Mouse (Mus musculus) layer of hippocampus, adult 8-10 months (tissue): Measurements from ENCODE around the gene Cdh18. TPM values are rescaled to one million over a fixed set of nuclear protein-coding genes. Genes with fewer than 3 reads are reported as not detected.
"Not testable (repeated sequence)": the region's sequence is repeated elsewhere in the genome, so short reads cannot be mapped to it uniquely, and the experiment has no call there.

Experiments used
- DNase-seq, 2 experiments: peaks; one replicate each; pipeline ENCODE4 v3.0.0; 2022; ENCODE audit warnings: low spot score in 2 of 2
- total RNA-seq, 4 experiments: library from RNA; stranded (reverse); gene quantifications; 2 replicates each; pipeline ENCODE4 v1.2.4; 2022

The Cdh18 gene
- total RNA-seq, 4 experiments from 2014 or later: 12.5 to 14.4 (median 13.5) TPM

- no peak for DNase-seq
Observed at GRCm38 (mm10) chr15:23164869-23165268, 616.0 kb downstream of the Cdh18 start.

DNA sequence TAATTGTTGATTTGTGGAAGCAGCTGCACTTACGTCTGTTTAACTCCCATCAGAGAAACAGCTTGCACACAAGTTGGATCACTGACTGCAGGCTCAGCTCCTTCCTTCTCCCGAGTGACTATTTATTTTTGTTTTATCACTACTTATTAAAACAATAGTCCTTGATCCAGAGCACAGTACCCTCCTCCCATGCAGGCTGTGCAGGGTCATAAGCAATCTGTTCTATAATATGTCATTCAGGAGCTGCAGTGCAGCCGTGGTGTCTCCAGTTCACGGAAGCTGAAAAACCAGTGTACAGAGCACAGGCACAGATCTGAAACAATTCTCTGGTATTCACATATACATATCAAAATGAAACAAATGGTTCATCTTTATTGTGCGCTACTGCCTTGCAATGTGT, 625.8 kb downstream of the Cdh18 start:
- DNase-seq: no peak

GRCm38 (mm10) chr15:23212068-23212467, 663.2 kb downstream of the Cdh18 start:
- DNase-seq: no peak

- no peak for DNase-seq
Observed at GRCm38 (mm10) chr15:23230616-23231015, 681.8 kb downstream of the Cdh18 start.

- no peak for DNase-seq
Observed at GRCm38 (mm10) chr15:23257751-23258440, 709.1 kb downstream of the Cdh18 start.

DNA sequence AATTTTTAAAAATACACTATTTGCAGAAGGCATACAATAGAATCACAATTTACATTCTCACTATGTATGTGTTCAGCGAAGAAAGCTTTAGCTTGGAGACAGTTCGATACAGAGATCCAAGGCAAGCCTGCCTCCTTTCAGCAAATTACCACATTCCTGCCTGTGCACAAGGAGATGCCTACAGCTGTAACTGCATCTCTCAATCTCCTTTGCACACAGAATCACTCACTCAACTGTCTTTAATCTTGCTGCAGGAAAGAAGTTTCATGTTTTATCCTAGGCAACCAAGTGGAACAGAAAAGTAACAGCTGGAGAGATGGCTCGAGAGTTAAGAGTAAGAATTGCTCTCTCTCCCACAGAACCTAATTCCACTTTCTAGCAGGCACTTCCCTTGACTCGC, 729.6 kb downstream of the Cdh18 start:
- no peak for DNase-seq

DNA sequence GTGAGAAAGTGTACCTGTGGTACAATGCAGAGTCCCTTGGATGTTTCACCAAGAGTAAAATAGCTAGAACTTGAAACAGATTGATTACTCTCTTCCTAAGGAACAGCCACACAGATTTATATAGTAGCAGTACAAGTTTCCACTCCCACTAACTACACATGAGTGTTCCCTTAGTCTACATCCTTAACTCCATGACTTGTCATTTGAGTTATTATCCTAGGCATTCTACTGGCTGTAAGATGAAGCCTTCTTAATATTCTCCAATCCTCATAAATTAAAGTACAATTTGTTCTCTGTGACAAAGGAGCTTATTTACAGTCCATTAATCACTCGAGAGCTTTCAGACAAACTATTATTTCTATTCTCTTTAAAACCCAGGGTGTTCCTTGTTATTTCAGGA, 756.2 kb downstream of the Cdh18 start:
- no peak for DNase-seq

DNA sequence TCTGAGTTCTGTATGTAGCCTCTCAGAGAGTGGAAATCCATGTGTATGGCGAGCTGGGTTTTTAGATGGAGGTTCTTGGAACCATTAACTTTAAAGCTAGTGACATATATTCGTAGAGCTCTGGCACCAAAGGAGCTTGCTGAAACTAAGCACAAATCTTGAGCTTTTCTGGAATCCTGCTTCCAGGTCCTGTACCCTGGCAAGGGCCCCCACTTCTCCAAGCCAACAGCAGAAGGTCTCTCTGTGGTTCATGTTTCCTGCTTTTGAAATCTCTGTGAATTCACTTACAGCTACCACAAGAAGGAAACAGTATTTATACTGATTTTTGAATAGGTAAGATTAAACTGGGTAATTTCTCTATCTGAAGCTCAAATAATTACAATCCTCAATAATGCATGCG, 767.9 kb downstream of the Cdh18 start:
- DNase-seq: no peak

- DNase-seq: no peak
Observed at GRCm38 (mm10) chr15:23317409-23317808, 768.6 kb downstream of the Cdh18 start.

GRCm38 (mm10) chr15:23340338-23340737, 791.5 kb downstream of the Cdh18 start:
- not testable (repeated sequence) for DNase-seq

DNA sequence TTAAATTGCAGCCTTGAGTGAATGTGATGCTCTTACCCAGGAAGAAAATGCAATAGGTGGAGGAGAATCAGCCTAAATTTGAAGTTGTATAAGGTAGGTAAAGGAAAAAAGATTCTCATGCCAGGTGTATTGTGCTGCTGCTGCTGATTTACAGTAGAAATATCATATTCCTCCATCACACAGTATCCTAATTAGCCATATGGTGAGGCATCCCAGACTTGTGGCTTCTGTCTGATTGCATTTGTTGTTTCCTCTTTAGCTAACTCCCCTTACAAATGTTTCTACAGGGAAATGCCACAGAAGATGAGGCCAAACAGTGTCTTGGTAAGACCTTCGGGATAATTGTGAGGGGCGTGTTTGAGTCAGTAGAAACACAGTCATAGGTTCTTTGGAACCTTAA, 802.3 kb downstream of the Cdh18 start:
- DNase-seq: no peak

GRCm38 (mm10) chr15:23366325-23366724, 817.5 kb downstream of the Cdh18 start:
- no peak for DNase-seq

GRCm38 (mm10) chr15:23367712-23368111, 818.9 kb downstream of the Cdh18 start:
- no peak for DNase-seq

GRCm38 (mm10) chr15:23378016-23378750, 829.4 kb downstream of the Cdh18 start:
- no peak for DNase-seq

DNA sequence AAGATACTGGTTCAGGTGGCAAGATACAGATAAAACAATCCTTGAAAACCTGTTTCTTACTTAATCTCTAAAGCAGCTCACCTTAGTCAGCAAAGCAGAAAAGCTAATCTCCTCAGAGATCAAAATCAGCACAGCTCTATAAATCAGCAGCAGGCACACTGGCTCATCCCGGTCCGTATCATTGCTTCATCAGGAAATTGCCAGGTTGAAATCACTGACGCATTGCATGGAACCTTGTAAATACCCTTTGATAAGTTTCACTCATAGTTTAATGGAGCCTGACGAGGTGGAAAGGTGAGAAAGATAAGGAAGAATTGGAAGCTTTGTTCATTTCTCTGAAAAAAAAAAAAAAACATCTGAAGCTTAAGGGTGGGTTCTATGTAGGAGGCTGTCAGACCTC, 837.0 kb downstream of the Cdh18 start:
- DNase-seq: no peak

GRCm38 (mm10) chr15:23396646-23397045, 847.8 kb downstream of the Cdh18 start:
- DNase-seq: peak in 1 of 2 experiments; percentile 34

DNA sequence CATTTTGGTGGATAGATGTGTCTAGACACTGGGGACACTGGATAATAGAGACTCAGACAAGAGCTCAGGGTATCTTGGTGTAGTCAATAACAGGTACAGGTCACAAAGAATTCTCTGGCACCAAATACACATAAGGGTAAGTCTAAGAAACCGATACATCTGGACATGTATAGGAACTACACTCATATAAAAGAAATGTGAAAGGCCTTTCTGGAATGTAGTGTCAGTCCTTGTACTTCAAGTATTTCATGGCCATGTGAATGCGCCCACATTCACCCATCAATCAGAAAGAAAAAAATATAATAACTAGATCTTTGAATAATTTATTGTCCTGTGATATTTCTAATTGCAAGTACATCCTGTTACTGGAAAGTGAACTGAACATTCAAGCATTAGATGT, 855.0 kb downstream of the Cdh18 start:
- DNase-seq: no peak

DNA sequence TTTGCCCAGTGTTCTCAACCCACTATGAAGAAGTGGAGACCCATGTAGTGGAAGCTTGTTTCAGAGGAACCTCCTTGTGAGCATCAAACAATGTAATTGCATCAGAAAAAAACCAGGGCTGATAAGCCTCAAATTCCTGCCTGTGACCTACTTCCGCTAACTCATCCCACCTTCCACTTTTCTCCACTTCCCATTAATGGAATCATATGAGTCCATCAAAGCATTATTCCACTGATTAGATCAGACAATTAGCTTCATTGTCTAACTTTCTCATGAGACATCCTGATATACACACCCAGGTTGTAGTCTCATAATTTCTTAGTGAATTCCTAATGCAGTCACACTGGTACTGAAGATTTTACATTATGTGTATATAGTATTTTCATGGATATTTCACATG, 859.4 kb downstream of the Cdh18 start:
- DNase-seq: no peak

DNA sequence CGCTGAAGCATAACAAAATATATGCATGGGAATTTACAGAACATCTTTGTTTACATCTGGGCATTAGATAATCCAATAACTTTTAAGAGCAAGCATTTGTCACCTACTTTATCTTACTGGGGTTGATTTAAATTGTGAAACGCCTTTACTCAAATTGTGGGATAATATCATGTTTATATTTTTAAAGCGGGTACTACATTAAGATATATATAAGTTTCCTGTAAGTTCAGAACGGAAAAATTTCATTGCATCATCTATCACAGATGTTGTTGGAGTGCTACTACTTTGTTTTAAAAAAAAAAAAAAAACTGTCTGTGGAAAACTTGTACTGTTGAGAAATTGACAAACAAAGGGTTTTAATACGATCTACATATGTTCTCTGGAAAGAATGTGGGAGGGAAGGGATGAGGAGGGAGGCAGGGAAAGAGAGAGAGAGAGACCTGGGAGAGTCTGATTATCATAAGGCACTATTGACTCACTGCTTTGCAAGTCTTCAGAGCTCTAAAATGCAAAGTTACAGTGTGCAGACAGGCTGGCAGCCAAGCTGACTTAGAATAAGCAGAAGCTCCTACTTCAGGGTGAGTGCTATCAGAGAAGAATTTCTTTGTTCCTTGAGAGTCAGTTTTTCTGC, 867.7 kb downstream of the Cdh18 start:
- peak; percentile 22 to 42 for DNase-seq

- DNase-seq: no peak
Observed at GRCm38 (mm10) chr15:23418158-23418557, 869.3 kb downstream of the Cdh18 start.

DNA sequence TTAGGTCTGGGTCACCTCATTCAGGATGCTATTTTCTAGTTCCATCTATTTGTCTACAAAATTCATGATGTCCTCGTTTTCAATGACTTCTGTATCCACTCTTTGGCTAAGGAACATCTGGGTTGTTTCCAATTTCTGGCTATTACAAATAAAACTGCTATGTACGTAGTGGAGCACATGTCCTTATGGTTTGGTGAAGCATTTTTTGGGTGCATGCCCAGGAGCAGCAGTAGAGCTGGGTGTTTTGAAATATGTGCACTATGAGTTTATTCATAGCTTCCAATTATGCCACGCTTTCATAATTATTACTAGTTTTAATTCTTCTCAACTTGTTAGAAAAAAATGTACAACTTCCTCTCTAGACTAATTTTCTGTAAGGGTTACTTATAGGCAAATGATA, 871.2 kb downstream of the Cdh18 start:
- DNase-seq: peak; percentile 49 to 64

- no peak for DNase-seq
Observed at GRCm38 (mm10) chr15:23430021-23430420, 881.2 kb downstream of the Cdh18 start.

GRCm38 (mm10) chr15:23448542-23448941, 899.7 kb downstream of the Cdh18 start:
- no peak for DNase-seq
